Mouse (Mus musculus) erythroblast, adult 5-6 weeks (primary cell): Measurements from ENCODE around the gene Kmt2d. TPM values are rescaled to one million over a fixed set of nuclear protein-coding genes. Genes with fewer than 3 reads are reported as not detected.

Experiments
- ATAC-seq: replicated peaks from 2 replicates; pipeline ENCODE4 v1.8.0; 2016; ENCODE audit warnings: moderate number of reproducible peaks, mild to moderate bottlenecking, moderate TSS enrichment, inconsistent platforms; ENCODE audit not compliant: poor library complexity, low FRiP score, severe bottlenecking
- total RNA-seq, 2 experiments: library from RNA; stranded (forward) in 1 of 2; stranded (reverse) in 1 of 2; fragments of 150-400 nt in 1 of 2; fragments of 200-764, 138-1000 nt in 1 of 2; gene quantifications; 2 replicates each; pipeline versions ENCODE4 v1.2.3 to v1.2.4; 2015 to 2017; ENCODE audit warnings: low replicate concordance in 2 of 2

Kmt2d gene
- total RNA-seq, 2 experiments from 2014 or later, result 28.1 to 31.8 TPM

GRCm38 (mm10) chr15:98861701-98862410 lies 9.1 kb downstream of the Kmt2d start:
- no peak for ATAC-seq

GRCm38 (mm10) chr15:98860921-98861320 lies 10.1 kb downstream of the Kmt2d start:
- ATAC-seq, result no peak

GRCm38 (mm10) chr15:98859319-98860043 lies 11.5 kb downstream of the Kmt2d start:
- no peak for ATAC-seq

GRCm38 (mm10) chr15:98854214-98854613 lies 16.8 kb downstream of the Kmt2d start:
- no peak for ATAC-seq

- ATAC-seq, result no peak
Measured at GRCm38 (mm10) chr15:98853161-98853937, 17.7 kb downstream of the Kmt2d start.

GRCm38 (mm10) chr15:98852733-98853132 lies 18.3 kb downstream of the Kmt2d start:
- ATAC-seq, result no peak

DNA sequence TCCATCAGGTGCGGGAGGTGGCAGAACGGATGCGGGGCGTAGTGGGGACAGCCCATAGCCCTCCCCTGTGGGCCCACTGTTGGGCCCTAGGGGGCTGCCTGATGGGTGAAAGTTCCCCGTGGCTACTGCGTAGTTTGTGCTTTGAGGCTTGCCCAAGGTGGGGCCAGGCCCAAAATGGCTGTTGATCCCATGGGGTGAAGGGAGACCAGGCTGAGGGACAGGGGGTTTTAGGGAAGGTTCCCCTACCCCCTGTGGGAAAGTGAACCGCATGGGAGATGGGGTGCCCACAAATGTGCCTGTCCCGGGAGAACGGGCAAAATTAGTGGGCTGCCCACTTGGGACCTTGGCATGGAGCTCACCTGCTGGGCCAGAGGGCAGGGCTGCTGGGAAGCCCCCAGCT lies 18.9 kb downstream of the Kmt2d start:
- ATAC-seq, result no peak

GRCm38 (mm10) chr15:98851229-98851818 lies 19.7 kb downstream of the Kmt2d start:
- no peak for ATAC-seq

GRCm38 (mm10) chr15:98850668-98851067 lies 20.3 kb downstream of the Kmt2d start:
- ATAC-seq, result no peak

DNA sequence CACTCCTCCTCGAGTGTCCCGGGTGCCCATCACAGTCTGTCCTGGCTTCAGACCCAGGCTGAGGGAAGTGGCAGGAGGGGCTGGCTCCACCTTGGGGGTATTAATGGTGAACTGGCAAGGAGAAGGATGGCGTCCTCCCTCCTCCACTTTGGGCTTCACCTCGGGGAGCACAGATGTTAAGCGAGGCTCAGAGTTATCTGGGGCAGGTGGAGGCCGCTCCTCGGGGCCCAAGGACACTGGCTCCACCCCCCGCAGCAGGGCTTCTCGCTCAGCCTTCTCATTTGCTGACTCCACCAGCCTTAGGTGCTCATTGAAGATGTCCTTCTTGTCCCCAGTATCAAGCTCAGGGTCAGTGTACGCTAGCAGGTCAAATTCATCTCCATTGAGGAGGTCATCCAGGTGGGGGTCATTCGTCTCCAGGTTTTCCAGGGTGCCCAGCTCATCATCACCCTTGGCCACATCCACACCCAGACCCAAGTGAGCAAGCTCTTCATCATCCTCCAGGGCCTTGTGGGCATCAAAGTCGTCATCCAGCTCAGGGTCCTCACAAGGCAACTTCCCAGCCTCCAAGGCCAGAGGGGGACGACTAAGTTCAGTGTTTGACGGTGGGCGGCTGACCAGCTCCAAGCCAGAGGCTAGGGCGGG lies 20.9 kb downstream of the Kmt2d start:
- no peak for ATAC-seq

GRCm38 (mm10) chr15:98849165-98849564 lies 21.8 kb downstream of the Kmt2d start:
- no peak for ATAC-seq

GRCm38 (mm10) chr15:98846140-98846539 lies 24.9 kb downstream of the Kmt2d start:
- no peak for ATAC-seq

- no peak for ATAC-seq
Measured at GRCm38 (mm10) chr15:98845149-98845548, 25.9 kb downstream of the Kmt2d start.

GRCm38 (mm10) chr15:98843595-98844223 lies 27.3 kb downstream of the Kmt2d start:
- no peak for ATAC-seq

GRCm38 (mm10) chr15:98839671-98840585 lies 31.1 kb downstream of the Kmt2d start:
- no peak for ATAC-seq

- ATAC-seq, result no peak
Measured at GRCm38 (mm10) chr15:98839161-98839560, 31.8 kb downstream of the Kmt2d start.

DNA sequence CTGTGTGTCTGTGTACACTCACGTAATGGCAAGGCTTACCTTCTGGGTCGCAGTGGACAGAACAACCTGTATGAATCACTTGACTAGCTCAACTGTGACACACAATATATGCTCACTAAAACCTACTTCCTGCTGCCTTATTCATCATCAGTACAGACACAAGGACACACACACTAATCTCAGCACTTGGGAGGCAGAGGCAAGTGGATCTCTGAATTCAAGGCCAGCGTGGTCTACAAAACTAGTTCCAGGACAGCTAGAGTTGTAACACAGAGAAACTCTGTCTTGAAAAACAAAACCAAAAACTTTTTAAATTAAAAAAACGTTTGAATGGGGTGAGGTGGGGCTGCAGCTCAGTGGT lies 33.3 kb downstream of the Kmt2d start:
- ATAC-seq, result peak; percentile 41; the same call in 1 of the 2 replicates

- peak; percentile 86 for ATAC-seq
Measured at GRCm38 (mm10) chr15:98837006-98837742, 33.8 kb downstream of the Kmt2d start.
